Mouse (Mus musculus): ENCODE measurements at regions not wholly inside any gene's neighbourhood (a gene's known extent, or its start where the extent isn't known, plus 50 kb on each side); places are given as distances from the start of the nearest gene placed in this dataset.

GRCm38 (mm10) chr1:35724366-35724900 is 343.8 kb upstream of the Hs6st1 start:
- no peak for ATAC-seq

- ATAC-seq, result no peak
Observed at GRCm38 (mm10) chr1:35726596-35726995, 341.6 kb upstream of the Hs6st1 start.

GRCm38 (mm10) chr1:35727310-35727990 is 340.8 kb upstream of the Hs6st1 start:
- ATAC-seq, result no peak

- ATAC-seq, result no peak
Observed at GRCm38 (mm10) chr1:35729785-35730295, 338.4 kb upstream of the Hs6st1 start.

- ATAC-seq, result no peak
Observed at GRCm38 (mm10) chr1:35730309-35730708, 337.9 kb upstream of the Hs6st1 start.

- ATAC-seq, result no peak
Observed at GRCm38 (mm10) chr1:35736247-35736646, 332.0 kb upstream of the Hs6st1 start.

GRCm38 (mm10) chr1:35749603-35750002 is 318.6 kb upstream of the Hs6st1 start:
- ATAC-seq, result no peak

- no peak for ATAC-seq
Observed at GRCm38 (mm10) chr1:35750092-35750521, 318.1 kb upstream of the Hs6st1 start.

GRCm38 (mm10) chr1:35752636-35753035 is 315.6 kb upstream of the Hs6st1 start:
- ATAC-seq, result no peak

GRCm38 (mm10) chr1:35754170-35754569 is 314.0 kb upstream of the Hs6st1 start:
- no peak for ATAC-seq

GRCm38 (mm10) chr1:35759010-35759409 is 309.2 kb upstream of the Hs6st1 start:
- ATAC-seq, result no peak

- ATAC-seq, result no peak
Observed at GRCm38 (mm10) chr1:35759600-35759999, 308.6 kb upstream of the Hs6st1 start.

GRCm38 (mm10) chr1:35763051-35763450 is 305.1 kb upstream of the Hs6st1 start:
- no peak for ATAC-seq

GRCm38 (mm10) chr1:35763456-35763855 is 304.7 kb upstream of the Hs6st1 start:
- no peak for ATAC-seq

- no peak for ATAC-seq
Observed at GRCm38 (mm10) chr1:35764068-35764467, 304.1 kb upstream of the Hs6st1 start.

GRCm38 (mm10) chr1:35765692-35766091 is 302.5 kb upstream of the Hs6st1 start:
- no peak for ATAC-seq

GRCm38 (mm10) chr1:35766271-35766670 is 301.9 kb upstream of the Hs6st1 start:
- ATAC-seq, result no peak

- no peak for ATAC-seq
Observed at GRCm38 (mm10) chr1:35772567-35772966, 295.6 kb upstream of the Hs6st1 start.

GRCm38 (mm10) chr1:35774566-35774965 is 293.6 kb upstream of the Hs6st1 start:
- no peak for ATAC-seq

GRCm38 (mm10) chr1:35782668-35783067 is 285.5 kb upstream of the Hs6st1 start:
- no peak for ATAC-seq

GRCm38 (mm10) chr1:35783427-35783826 is 284.8 kb upstream of the Hs6st1 start:
- no peak for ATAC-seq

GRCm38 (mm10) chr1:35786241-35786640 is 282.0 kb upstream of the Hs6st1 start:
- ATAC-seq, result no peak

- no peak for ATAC-seq
Observed at GRCm38 (mm10) chr1:35786668-35787213, 281.5 kb upstream of the Hs6st1 start.

- ATAC-seq, result no peak
Observed at GRCm38 (mm10) chr1:35797064-35797463, 271.1 kb upstream of the Hs6st1 start.
